Mouse (Mus musculus) urinary bladder, postnatal 25 days (tissue): ENCODE data around the gene Rnf214.

Experiments
- DNase-seq: peaks from one replicate; pipeline ENCODE4 v3.0.0; 2022; ENCODE audit warnings: low spot score

Rnf214 gene

DNA sequence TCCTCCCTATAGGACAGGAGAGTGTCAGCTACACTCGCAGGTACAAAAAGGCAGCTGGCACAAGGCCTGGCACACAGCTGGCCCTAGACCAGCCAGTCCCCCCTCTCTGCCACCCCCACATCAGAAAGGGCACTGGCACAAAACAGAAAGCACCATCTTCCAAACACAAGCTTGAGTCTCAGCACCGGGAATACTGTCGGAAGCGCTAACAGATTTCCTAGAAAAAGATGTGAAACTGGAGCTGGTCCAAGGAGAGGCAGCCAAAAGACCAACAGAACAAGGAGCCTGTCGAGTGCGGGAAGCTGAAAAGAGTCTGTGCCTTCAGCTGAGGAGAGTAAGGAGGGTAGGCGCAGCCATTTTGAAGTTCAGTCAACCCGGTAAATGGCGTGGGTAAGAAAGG is 91.6 kb downstream of the Rnf214 start:
- no peak for DNase-seq
